Mouse (Mus musculus): Measurements from ENCODE around the gene Cdc14a. TPM values are rescaled to one million over a fixed set of nuclear protein-coding genes. Genes with fewer than 3 reads are reported as not detected.

Gene Cdc14a
- polyA plus RNA-seq, 1 experiment from 2014 or later: 8.8 TPM

GRCm38 (mm10) chr3:116298727-116299126 lies 125.1 kb downstream of the Cdc14a start:
- Histone ChIP-seq H3K9ac (no peak overlapping the region), H3K9me3 (replicated peaks) (no peaks in the 10 kb centered on the region), H3K27ac (replicated peaks) (no peak overlapping the region), H3K4me2 (replicated peaks) (no peak overlapping the region), H3K4me1 (peaks cover 4% of the 10 kb centered on the region; the same call in 1 of the 2 replicates), H3K27me3 (no peaks in the 10 kb centered on the region), H3K36me3 (peaks cover 7% of the 10 kb centered on the region), H3K4me3 (replicated peaks) (no peak overlapping the region)
- ATAC-seq (ENCODE audit: insufficient number of reproducible peaks, low FRiP score, low TSS enrichment, low read depth): no peak
- WGBS: 47% methylated on average over 10 of the region's 10 CpGs

- Histone ChIP-seq H3K9ac (no peak overlapping the region), H3K27ac (replicated peaks) (no peak overlapping the region), H3K9me3 (replicated peaks) (no peaks in the 10 kb centered on the region), H3K4me1 (peaks cover 4% of the 10 kb centered on the region; the same call in 1 of the 2 replicates), H3K27me3 (no peaks in the 10 kb centered on the region), H3K4me2 (replicated peaks) (no peak overlapping the region), H3K4me3 (replicated peaks) (no peak overlapping the region), H3K36me3 (peaks cover 14% of the 10 kb centered on the region)
- no peak for ATAC-seq (ENCODE audit: insufficient number of reproducible peaks, low FRiP score, low TSS enrichment, low read depth)
- WGBS: 86% methylated on average over 8 of the region's 8 CpGs
Measured at GRCm38 (mm10) chr3:116298003-116298402, 125.8 kb downstream of the Cdc14a start.

DNA sequence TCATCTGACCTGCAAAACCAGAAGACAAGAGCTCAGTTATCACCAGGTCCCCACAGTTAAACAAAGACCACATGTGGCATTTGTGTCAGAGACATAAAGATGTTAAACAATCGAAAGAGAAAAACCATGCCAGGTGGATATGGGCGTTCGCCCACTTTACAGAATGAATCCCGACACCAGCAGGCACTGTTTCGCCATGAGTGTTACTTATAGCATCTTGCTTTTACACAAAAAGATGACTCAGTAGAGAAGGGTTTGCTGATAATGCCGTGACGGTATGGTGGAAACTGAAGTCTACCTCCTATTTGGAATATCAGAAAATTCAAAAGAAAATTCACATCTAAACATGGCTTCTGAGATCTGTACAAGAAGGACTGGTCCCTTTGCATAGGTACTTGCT lies 126.7 kb downstream of the Cdc14a start:
- 91% methylated on average over 7 of the region's 7 CpGs for WGBS
- Histone ChIP-seq H3K4me2 (replicated peaks) (no peak overlapping the region), H3K4me1 (peaks cover 4% of the 10 kb centered on the region; the same call in 1 of the 2 replicates), H3K4me3 (replicated peaks) (no peak overlapping the region), H3K9ac (no peak overlapping the region), H3K36me3 (peaks cover 19% of the 10 kb centered on the region), H3K27me3 (no peaks in the 10 kb centered on the region), H3K27ac (replicated peaks) (no peak overlapping the region), H3K9me3 (replicated peaks) (no peaks in the 10 kb centered on the region)
- ATAC-seq (ENCODE audit: insufficient number of reproducible peaks, low FRiP score, low TSS enrichment, low read depth): no peak

DNA sequence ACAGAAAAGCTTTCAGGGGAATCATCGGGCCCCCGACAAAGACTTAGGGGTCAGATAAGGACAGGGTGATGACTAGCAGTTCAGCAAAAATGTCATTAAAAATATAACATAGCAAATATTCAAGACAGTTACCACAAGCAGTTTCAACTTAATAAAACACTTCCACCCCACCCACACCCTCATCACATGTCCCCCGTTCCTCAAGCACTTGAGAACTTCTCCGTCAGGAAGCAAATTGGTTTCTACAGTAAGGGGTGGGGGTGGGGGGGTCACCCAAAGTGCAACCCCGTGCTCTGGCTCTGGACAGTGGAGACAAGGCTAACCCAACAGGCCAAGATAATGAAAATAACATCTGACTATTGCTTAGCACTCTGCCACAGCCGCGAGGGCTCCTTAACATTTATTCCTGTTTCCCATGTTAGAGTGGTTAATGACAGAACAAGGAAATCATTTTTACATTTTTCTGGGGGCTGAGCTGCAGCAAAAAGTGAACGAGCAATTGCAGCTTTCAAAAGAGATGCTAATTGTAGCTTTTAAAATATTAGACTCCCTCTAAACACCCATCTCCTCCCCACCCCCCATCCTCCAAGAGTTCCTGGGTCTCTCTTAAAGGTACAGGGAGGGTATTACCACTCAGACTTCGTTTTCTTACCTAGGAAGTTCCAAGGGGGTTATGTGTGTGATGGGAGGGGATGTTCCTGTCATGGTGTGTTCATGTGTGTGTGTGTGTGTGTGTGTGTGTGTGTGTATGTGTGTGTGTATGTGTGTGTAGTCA lies 133.6 kb downstream of the Cdc14a start:
- Histone ChIP-seq H3K9ac (no peak overlapping the region), H3K9me3 (replicated peaks) (no peaks in the 10 kb centered on the region), H3K4me2 (replicated peaks) (no peak overlapping the region), H3K4me3 (replicated peaks) (no peak overlapping the region), H3K27me3 (no peaks in the 10 kb centered on the region), H3K4me1 (no peaks in the 10 kb centered on the region), H3K27ac (replicated peaks) (no peak overlapping the region), H3K36me3 (peaks cover 24% of the 10 kb centered on the region)
- no peak for ATAC-seq (ENCODE audit: insufficient number of reproducible peaks, low FRiP score, low TSS enrichment, low read depth)
- 81% methylated on average over 9 of the region's 9 CpGs for WGBS

DNA sequence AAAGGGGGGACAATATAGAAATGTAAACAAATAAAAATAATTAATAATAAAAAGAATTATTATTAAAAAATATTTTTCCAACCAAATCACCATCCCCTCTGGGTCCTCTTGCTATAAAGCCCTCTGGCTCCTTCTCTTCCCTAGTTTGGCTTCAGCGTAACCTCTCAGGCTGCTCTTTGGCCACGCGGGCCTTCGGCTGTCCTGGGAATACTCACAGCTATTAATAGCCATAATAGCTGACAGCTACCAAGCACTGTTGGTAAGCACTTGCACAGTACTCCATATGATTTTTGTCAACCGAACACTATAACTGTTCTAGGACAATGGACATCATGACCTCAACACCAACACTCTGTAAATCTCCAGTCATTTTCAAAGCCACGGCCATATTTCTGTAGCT lies 135.0 kb downstream of the Cdc14a start:
- H3K36me3 ChIP-seq: peaks cover 18% of the 10 kb centered on the region
- H3K4me1 ChIP-seq: no peaks in the 10 kb centered on the region
- ATAC-seq (ENCODE audit: insufficient number of reproducible peaks, low FRiP score, low TSS enrichment, low read depth): no peak
- no peak overlapping the region for H3K4me2 ChIP-seq (replicated peaks)
- WGBS: 90% methylated on average over 6 of the region's 6 CpGs
- no peak overlapping the region for H3K27ac ChIP-seq (replicated peaks)
- no peaks in the 10 kb centered on the region for H3K27me3 ChIP-seq
- H3K9ac ChIP-seq: no peak overlapping the region
- H3K9me3 ChIP-seq (replicated peaks): no peaks in the 10 kb centered on the region
- no peak overlapping the region for H3K4me3 ChIP-seq (replicated peaks)

DNA sequence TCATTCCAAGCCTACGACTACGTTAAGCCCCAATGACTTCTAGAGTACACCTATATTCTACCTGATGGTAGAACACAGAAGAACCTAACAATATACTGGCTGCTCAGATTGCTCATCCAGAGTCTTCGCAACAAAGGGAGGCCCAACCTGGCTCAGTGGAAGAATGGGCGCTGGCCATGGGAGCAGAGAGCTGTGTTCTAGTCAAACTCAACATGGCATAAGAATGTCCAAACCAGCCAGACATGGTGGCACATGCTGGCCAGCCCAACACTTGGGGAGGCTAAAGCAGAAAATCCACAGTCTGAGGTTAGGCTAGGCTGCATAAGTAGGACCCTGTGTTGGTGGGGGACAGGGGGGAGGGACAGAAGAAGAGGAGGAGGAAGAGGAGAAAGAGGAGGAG lies 139.1 kb downstream of the Cdc14a start:
- no peaks in the 10 kb centered on the region for H3K27me3 ChIP-seq
- peaks cover 3% of the 10 kb centered on the region; the same call in 1 of the 2 replicates for H3K36me3 ChIP-seq
- H3K9me3 ChIP-seq (replicated peaks): no peaks in the 10 kb centered on the region
- WGBS: 93% methylated on average over 4 of the region's 4 CpGs
- no peak overlapping the region for H3K27ac ChIP-seq (replicated peaks)
- H3K9ac ChIP-seq: no peak overlapping the region
- H3K4me2 ChIP-seq (replicated peaks): no peak overlapping the region
- ATAC-seq (ENCODE audit: insufficient number of reproducible peaks, low FRiP score, low TSS enrichment, low read depth): no peak
- H3K4me1 ChIP-seq: no peaks in the 10 kb centered on the region
- no peak overlapping the region for H3K4me3 ChIP-seq (replicated peaks)

DNA sequence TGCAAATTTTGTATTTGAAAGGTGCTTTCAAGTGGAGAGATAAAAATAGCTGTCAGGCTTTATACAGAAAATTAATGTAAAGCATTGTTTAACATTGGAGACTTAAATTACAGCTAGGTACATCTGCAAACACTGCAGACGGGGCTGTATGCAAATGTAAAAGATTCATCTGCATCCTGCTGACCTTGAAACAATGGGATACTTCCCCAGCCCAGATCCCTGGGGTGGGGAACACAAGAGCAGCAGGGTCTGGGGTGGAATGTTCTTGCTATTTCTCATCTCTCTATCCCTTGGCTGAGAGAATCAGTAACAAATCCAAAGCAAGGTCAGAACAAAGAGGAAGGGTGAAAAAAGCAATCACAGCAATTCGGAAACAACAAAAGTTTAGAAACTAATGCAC lies 139.8 kb downstream of the Cdc14a start:
- Histone ChIP-seq H3K27me3 (no peaks in the 10 kb centered on the region), H3K27ac (replicated peaks) (no peak overlapping the region), H3K4me3 (replicated peaks) (no peak overlapping the region), H3K36me3 (0 out of 2 replicates have a peak, but pooled peaks cover 3% of the 10 kb centered on the region), H3K9ac (no peak overlapping the region), H3K4me1 (no peaks in the 10 kb centered on the region), H3K9me3 (replicated peaks) (no peaks in the 10 kb centered on the region), H3K4me2 (replicated peaks) (no peak overlapping the region)
- no peak for ATAC-seq (ENCODE audit: insufficient number of reproducible peaks, low FRiP score, low TSS enrichment, low read depth)
- 61% methylated on average over 2 of the region's 2 CpGs for WGBS

DNA sequence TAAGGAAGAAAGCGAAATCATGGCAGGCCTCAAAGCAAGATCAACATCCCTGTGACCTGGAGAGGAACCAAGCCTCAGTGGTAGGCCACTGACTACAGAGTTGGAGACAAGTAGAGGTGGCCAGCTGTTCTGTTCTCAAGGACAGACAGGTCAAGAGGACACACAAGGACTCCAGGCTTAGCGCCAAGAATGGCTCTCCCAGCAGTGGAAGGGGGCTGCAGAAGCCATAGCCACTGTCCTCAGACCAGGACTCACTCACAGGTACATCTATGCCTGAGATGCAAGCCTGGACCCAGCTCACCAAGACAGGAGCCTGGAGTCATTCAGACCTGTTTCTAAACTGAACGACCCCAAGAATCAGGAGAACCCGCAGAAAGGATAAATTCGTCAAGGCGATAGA lies 142.2 kb downstream of the Cdc14a start:
- Histone ChIP-seq H3K9ac (no peak overlapping the region), H3K4me2 (replicated peaks) (no peak overlapping the region), H3K36me3 (0 out of 2 replicates have a peak, but pooled peaks cover 3% of the 10 kb centered on the region), H3K27me3 (no peaks in the 10 kb centered on the region), H3K4me1 (no peaks in the 10 kb centered on the region), H3K27ac (replicated peaks) (no peak overlapping the region), H3K9me3 (replicated peaks) (no peaks in the 10 kb centered on the region), H3K4me3 (replicated peaks) (no peak overlapping the region)
- 89% methylated on average over 6 of the region's 6 CpGs for WGBS
- no peak for ATAC-seq (ENCODE audit: insufficient number of reproducible peaks, low FRiP score, low TSS enrichment, low read depth)

- no peaks in the 10 kb centered on the region for H3K27me3 ChIP-seq
- no peak overlapping the region for H3K4me2 ChIP-seq (replicated peaks)
- no peak for ATAC-seq (ENCODE audit: insufficient number of reproducible peaks, low FRiP score, low TSS enrichment, low read depth)
- H3K9ac ChIP-seq: no peak overlapping the region
- WGBS: 88% methylated on average over 8 of the region's 8 CpGs
- H3K27ac ChIP-seq (replicated peaks): no peak overlapping the region
- no peak overlapping the region for H3K4me3 ChIP-seq (replicated peaks)
- no peaks in the 10 kb centered on the region for H3K4me1 ChIP-seq
- 0 out of 2 replicates have a peak, but pooled peaks cover 3% of the 10 kb centered on the region for H3K36me3 ChIP-seq
- H3K9me3 ChIP-seq (replicated peaks): no peaks in the 10 kb centered on the region
Measured at GRCm38 (mm10) chr3:116277146-116277545, 146.7 kb downstream of the Cdc14a start.

DNA sequence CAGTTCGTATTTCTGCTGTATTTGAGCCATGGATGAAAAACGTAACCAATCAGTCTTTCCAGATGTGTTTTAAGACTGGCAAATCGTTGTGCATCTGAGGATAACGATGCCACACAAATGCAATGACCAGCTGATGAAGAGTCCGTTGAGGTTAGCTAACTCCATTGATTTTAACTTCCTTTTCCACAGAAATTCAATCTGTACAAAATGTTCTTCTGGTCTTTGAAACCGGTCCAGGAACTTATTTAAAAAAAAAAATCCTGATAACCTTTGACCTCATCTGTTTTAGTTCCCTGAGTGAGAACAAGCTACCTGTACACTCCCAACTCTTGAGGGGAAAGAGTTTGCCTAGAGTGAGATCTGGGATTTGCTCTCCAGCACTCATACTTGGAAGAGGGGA lies 152.2 kb downstream of the Cdc14a start:
- Histone ChIP-seq H3K36me3 (no peaks in the 10 kb centered on the region), H3K9me3 (replicated peaks) (no peaks in the 10 kb centered on the region), H3K4me2 (replicated peaks) (no peak overlapping the region), H3K9ac (no peak overlapping the region), H3K27me3 (no peaks in the 10 kb centered on the region), H3K4me1 (no peaks in the 10 kb centered on the region), H3K27ac (replicated peaks) (no peak overlapping the region), H3K4me3 (replicated peaks) (no peak overlapping the region)
- WGBS: 81% methylated on average over 6 of the region's 6 CpGs
- no peak for ATAC-seq (ENCODE audit: insufficient number of reproducible peaks, low FRiP score, low TSS enrichment, low read depth)

- H3K27me3 ChIP-seq: no peaks in the 10 kb centered on the region
- no peak overlapping the region for H3K9ac ChIP-seq
- H3K27ac ChIP-seq (replicated peaks): no peak overlapping the region
- 92% methylated on average over 2 of the region's 2 CpGs for WGBS
- no peaks in the 10 kb centered on the region for H3K4me1 ChIP-seq
- H3K9me3 ChIP-seq (replicated peaks): no peaks in the 10 kb centered on the region
- ATAC-seq (ENCODE audit: insufficient number of reproducible peaks, low FRiP score, low TSS enrichment, low read depth): peak; percentile 60; the same call in 1 of the 2 replicates
- H3K4me3 ChIP-seq (replicated peaks): no peak overlapping the region
- H3K36me3 ChIP-seq: no peaks in the 10 kb centered on the region
- no peak overlapping the region for H3K4me2 ChIP-seq (replicated peaks)
Measured at GRCm38 (mm10) chr3:116267036-116267654, 156.7 kb downstream of the Cdc14a start.

Data from embryonic facial prominence, embryonic 15.5 days (tissue).